Mouse (Mus musculus): Measurements from ENCODE around the gene Nfrkb.

DNA sequence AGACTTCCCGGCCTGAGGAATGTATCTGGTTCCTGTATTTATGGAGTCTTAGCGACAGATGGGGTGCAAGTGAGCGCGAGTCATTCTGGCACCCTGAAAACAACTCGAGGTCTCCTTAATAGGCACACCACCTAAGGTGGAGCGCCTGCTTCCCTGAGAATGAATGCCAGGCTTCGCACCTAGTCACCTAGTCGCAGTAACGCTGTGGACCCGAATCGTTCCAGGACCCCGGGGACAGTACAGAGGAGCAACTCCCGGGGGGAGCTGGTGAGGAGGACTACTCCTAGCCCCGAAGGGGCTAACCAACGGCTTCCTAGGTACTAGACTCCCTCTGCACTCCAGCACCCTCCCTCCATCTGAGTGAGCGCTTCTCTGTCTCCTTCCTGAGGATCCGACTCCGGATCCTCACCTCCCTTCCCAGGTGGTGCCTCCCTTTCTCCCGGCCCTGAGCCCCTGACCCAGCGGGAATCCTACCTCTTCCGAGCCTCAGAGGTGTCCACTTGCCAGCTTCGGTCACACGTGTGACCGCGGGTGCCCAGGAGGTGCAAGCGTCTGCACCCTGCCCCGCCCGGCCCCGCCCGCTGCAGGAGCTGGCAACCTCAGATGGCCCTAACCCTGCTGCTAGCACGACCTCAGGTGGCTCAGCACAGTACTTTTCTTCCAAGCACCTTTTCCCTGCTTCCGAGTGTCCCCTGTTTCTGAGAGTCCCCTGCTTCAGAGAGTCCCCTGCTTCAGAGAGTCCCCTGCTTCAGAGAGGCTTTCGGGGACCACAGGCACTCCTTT lies 77.9 kb downstream of the Nfrkb start, which contains the start of gene Tmem45b:
- no peak for TF ChIP-seq SRF (IDR thresholded peaks at IDR 0.05; ENCODE audit: control insufficient read depth, insufficient read length, low read depth)
- no peak for TF ChIP-seq POLR2A (IDR thresholded peaks at IDR 0.05; ENCODE audit: insufficient read length, low read depth)
- TF ChIP-seq POLR2AphosphoS2 (IDR thresholded peaks at IDR 0.05; ENCODE audit: insufficient read length, low read depth), result no peak

All from myocyte (in vitro differentiated cells).